Mouse (Mus musculus): Measurements from ENCODE around the gene Ap2a2.
"Not testable (repeated sequence)": the region's sequence is repeated elsewhere in the genome, so short reads cannot be mapped to it uniquely, and the experiment has no call there.

The Ap2a2 gene

GRCm38 (mm10) chr7:141559726-141560325, 2.1 kb upstream of the Ap2a2 start:
- no peak for DNase-seq (ENCODE audit: low spot score in 2 of 2)

- DNase-seq (ENCODE audit: low spot score in 2 of 2): no peak
Measured at GRCm38 (mm10) chr7:141560471-141560870, 1.5 kb upstream of the Ap2a2 start.

- no peak for DNase-seq (ENCODE audit: low spot score in 2 of 2)
Measured at GRCm38 (mm10) chr7:141562421-141562851, 463 bp downstream of the Ap2a2 start.

- peak; percentile 70 to 80 for DNase-seq (ENCODE audit: low spot score in 2 of 2)
Measured at GRCm38 (mm10) chr7:141562852-141563427, 967 bp downstream of the Ap2a2 start.

- no peak for DNase-seq (ENCODE audit: low spot score in 2 of 2)
Measured at GRCm38 (mm10) chr7:141564561-141564960, 2.6 kb downstream of the Ap2a2 start.

- DNase-seq (ENCODE audit: low spot score in 2 of 2): no peak
Measured at GRCm38 (mm10) chr7:141566587-141566986, 4.6 kb downstream of the Ap2a2 start.

- DNase-seq (ENCODE audit: low spot score in 2 of 2): no peak
Measured at GRCm38 (mm10) chr7:141569283-141569803, 7.4 kb downstream of the Ap2a2 start.

- DNase-seq (ENCODE audit: low spot score in 2 of 2): no peak
Measured at GRCm38 (mm10) chr7:141569916-141570315, 7.9 kb downstream of the Ap2a2 start.

GRCm38 (mm10) chr7:141570625-141571295, 8.8 kb downstream of the Ap2a2 start:
- DNase-seq (ENCODE audit: low spot score in 2 of 2): no peak

GRCm38 (mm10) chr7:141574041-141574440, 12.1 kb downstream of the Ap2a2 start:
- no peak for DNase-seq (ENCODE audit: low spot score in 2 of 2)

- no peak for DNase-seq (ENCODE audit: low spot score in 2 of 2)
Measured at GRCm38 (mm10) chr7:141575481-141575880, 13.5 kb downstream of the Ap2a2 start.

- DNase-seq (ENCODE audit: low spot score in 2 of 2): no peak
Measured at GRCm38 (mm10) chr7:141577801-141578200, 15.8 kb downstream of the Ap2a2 start.

- DNase-seq (ENCODE audit: low spot score in 2 of 2): no peak
Measured at GRCm38 (mm10) chr7:141578511-141578910, 16.5 kb downstream of the Ap2a2 start.

GRCm38 (mm10) chr7:141578943-141579342, 17.0 kb downstream of the Ap2a2 start:
- no peak for DNase-seq (ENCODE audit: low spot score in 2 of 2)

GRCm38 (mm10) chr7:141581323-141581722, 19.4 kb downstream of the Ap2a2 start:
- no peak for DNase-seq (ENCODE audit: low spot score in 2 of 2)

- no peak for DNase-seq (ENCODE audit: low spot score in 2 of 2)
Measured at GRCm38 (mm10) chr7:141584048-141584841, 22.3 kb downstream of the Ap2a2 start.

GRCm38 (mm10) chr7:141585288-141585687, 23.3 kb downstream of the Ap2a2 start:
- no peak for DNase-seq (ENCODE audit: low spot score in 2 of 2)

- no peak for DNase-seq (ENCODE audit: low spot score in 2 of 2)
Measured at GRCm38 (mm10) chr7:141585881-141586280, 23.9 kb downstream of the Ap2a2 start.

- no peak for DNase-seq (ENCODE audit: low spot score in 2 of 2)
Measured at GRCm38 (mm10) chr7:141588890-141589289, 26.9 kb downstream of the Ap2a2 start.

- not testable (repeated sequence) for DNase-seq (ENCODE audit: low spot score in 2 of 2)
Measured at GRCm38 (mm10) chr7:141590249-141590648, 28.3 kb downstream of the Ap2a2 start.

- no peak for DNase-seq (ENCODE audit: low spot score in 2 of 2)
Measured at GRCm38 (mm10) chr7:141590959-141591358, 29.0 kb downstream of the Ap2a2 start.

- no peak for DNase-seq (ENCODE audit: low spot score in 2 of 2)
Measured at GRCm38 (mm10) chr7:141592096-141592495, 30.1 kb downstream of the Ap2a2 start.
